14 mouse cellular contexts compared by ENCODE assay signal in genomic region chr11:94361166-94361870, GRCm38 (mm10).
"Had no signal": no experiment of that assay in that cellular context is flagged by ENCODE, and none has a peak within 500 bp of the region (broad histone marks: within the 10 kb centered on the region; RNA-seq: fewer than 3 reads in every experiment).

No protein-coding gene starts in this region.

- H3K4me1 ChIP-seq: limb, embryonic 12.5 days; liver, embryonic 15.5 days; midbrain, embryonic 15.5 days; neural tube, embryonic 13.5 days had no signal

- H3K36me3 ChIP-seq: limb, embryonic 12.5 days; liver, embryonic 15.5 days; midbrain, embryonic 15.5 days; neural tube, embryonic 13.5 days had no signal

- ATAC-seq: lung, postnatal 0 days; midbrain, embryonic 15.5 days had no signal

- H3K9me3 ChIP-seq: liver, embryonic 15.5 days; midbrain, embryonic 15.5 days; neural tube, embryonic 13.5 days had no signal

- H3K27ac ChIP-seq: left cerebral cortex, adult 2 months; limb, embryonic 12.5 days; liver, embryonic 15.5 days; midbrain, embryonic 15.5 days; neural tube, embryonic 13.5 days had no signal

- H3K4me3 ChIP-seq: left cerebral cortex, adult 2 months; limb, embryonic 12.5 days; liver, embryonic 15.5 days; midbrain, embryonic 15.5 days; neural tube, embryonic 13.5 days had no signal

- H3K27me3 ChIP-seq: limb, embryonic 12.5 days; midbrain, embryonic 15.5 days; neural tube, embryonic 13.5 days had no signal

- DNase-seq: kidney, postnatal 25 days; liver; lung, adult 2 months; lung, postnatal 4 days; right cerebral cortex, adult 18-20 months; right cerebral cortex, postnatal 25 days; thymus, postnatal 36 days had no signal

- H3K9ac ChIP-seq: limb, embryonic 12.5 days; liver, embryonic 15.5 days; midbrain, embryonic 15.5 days; neural tube, embryonic 13.5 days had no signal

- H3K4me2 ChIP-seq: limb, embryonic 12.5 days; liver, embryonic 15.5 days; midbrain, embryonic 11.5 days; midbrain, embryonic 15.5 days; neural tube, embryonic 13.5 days had no signal
